Mouse (Mus musculus) cortical plate, adult 2 months (tissue): ENCODE results near the gene Dqx1. TPM values are rescaled to one million over a fixed set of nuclear protein-coding genes. Genes with fewer than 3 reads are reported as not detected.

Experiments
- H3K27ac ChIP-seq: fragments of 200-500 bp; 2 replicates; pipeline ENCODE4 v1.5.1; 2012; ENCODE audit warnings: low read length, control low read depth, inconsistent platforms; ENCODE audit not compliant: insufficient read depth
- H3K4me1 ChIP-seq: fragments of 200-500 bp; 2 replicates; pipeline ENCODE4 v1.6.1; 2011; ENCODE audit warnings: low read length; ENCODE audit not compliant: control insufficient read depth, insufficient read depth
- H3K4me3 ChIP-seq: fragments of 200-500 bp; 2 replicates; pipeline ENCODE4 v1.5.1; 2011; ENCODE audit warnings: mild to moderate bottlenecking, low read length, control low read depth; ENCODE audit not compliant: insufficient read depth
- CTCF ChIP-seq: fragments of 200-500 bp; IDR thresholded peaks from 2 replicates; pipeline ENCODE4 v1.5.1; 2011; ENCODE audit warnings: mild to moderate bottlenecking, control low read depth, low read length; ENCODE audit not compliant: insufficient read depth; ENCODE audit errors: extremely low read depth
- POLR2A ChIP-seq: fragments of 200-500 bp; IDR thresholded peaks from 2 replicates; pipeline ENCODE4 v1.6.1; 2011; ENCODE audit warnings: mild to moderate bottlenecking, low read length, control low read depth; ENCODE audit not compliant: insufficient read depth; ENCODE audit errors: extremely low read depth
- polyA plus RNA-seq: library from polyadenylated mRNA; depleted of rRNA; stranded (reverse); fragments of >200 nt; gene quantifications from 2 replicates; pipeline ENCODE4 v1.2.3, GENCODE M21; 2012

Gene Dqx1
- polyA plus RNA-seq, 1 experiment: 0.52 TPM

- Histone ChIP-seq H3K4me3 (no peak overlapping the region), H3K4me1 (no peaks in the 10 kb centered on the region), H3K27ac (no peak overlapping the region)
- TF ChIP-seq CTCF (no peak), POLR2A (no peak)
Observed at GRCm38 (mm10) chr6:83020121-83020520, 37.5 kb upstream of the Dqx1 start.

DNA sequence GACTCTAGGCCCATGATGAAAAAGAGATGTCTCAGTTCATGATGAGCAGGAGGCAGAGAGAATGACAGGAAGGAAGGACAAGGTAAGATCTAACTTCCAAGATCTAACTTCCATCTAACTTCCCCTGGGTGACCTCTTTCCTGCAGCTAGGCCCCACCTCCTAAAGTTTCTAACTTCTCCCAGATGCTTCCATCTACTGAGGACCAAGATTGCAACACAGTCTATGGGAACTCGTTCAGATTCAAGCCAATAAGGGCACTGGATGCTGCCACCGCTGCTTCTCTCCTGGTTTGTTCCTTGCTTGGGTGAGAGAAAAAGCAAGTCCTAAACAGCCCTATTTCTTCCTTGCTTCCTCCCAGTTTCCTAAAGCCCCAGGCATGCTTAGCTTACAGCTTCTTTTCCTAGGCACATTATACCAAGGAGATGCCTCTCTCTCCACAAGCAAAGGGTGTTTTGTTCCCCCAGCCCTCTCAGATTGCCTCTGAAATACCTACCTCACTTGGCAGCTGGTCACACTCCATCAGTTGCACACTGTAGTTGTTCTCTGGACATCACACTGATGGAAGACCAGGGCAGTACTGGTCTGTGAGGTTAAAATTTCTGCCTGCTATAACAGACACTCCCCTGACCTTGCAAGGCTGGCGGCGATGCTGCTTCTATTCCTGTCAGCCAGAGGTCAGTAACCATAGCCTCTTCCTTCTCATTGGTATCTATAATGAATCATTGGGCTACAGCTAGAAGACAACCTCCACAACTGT, 36.6 kb upstream of the Dqx1 start:
- no peak overlapping the region for H3K4me3 ChIP-seq
- no peak overlapping the region for H3K27ac ChIP-seq
- TF ChIP-seq POLR2A (no peak), CTCF (no peak)
- no peaks in the 10 kb centered on the region for H3K4me1 ChIP-seq

GRCm38 (mm10) chr6:83023008-83023407, 34.6 kb upstream of the Dqx1 start:
- H3K27ac ChIP-seq: no peak overlapping the region
- no peak for TF ChIP-seq POLR2A
- TF ChIP-seq CTCF: no peak
- no peak overlapping the region for H3K4me3 ChIP-seq
- no peaks in the 10 kb centered on the region for H3K4me1 ChIP-seq

DNA sequence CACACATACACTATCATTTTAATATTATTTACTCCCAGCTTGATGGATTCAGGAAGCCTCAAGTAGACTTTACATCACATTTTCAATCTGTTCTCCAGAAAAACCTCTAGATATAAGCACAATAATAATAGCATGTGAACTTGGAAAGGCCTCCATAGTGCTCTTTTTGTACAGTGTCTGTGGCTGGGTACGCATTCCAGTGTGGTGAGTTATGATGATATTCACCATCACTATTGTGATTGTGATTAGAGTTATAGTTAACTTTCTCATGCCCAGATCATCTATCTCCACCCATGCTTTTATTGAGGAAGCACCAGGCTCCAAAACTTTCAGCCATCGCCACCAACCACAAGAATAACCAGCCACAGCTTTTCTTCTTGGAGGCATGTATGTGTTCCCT, 33.9 kb upstream of the Dqx1 start:
- H3K4me1 ChIP-seq: no peaks in the 10 kb centered on the region
- no peak overlapping the region for H3K27ac ChIP-seq
- no peak for TF ChIP-seq POLR2A
- no peak for TF ChIP-seq CTCF
- H3K4me3 ChIP-seq: no peak overlapping the region

DNA sequence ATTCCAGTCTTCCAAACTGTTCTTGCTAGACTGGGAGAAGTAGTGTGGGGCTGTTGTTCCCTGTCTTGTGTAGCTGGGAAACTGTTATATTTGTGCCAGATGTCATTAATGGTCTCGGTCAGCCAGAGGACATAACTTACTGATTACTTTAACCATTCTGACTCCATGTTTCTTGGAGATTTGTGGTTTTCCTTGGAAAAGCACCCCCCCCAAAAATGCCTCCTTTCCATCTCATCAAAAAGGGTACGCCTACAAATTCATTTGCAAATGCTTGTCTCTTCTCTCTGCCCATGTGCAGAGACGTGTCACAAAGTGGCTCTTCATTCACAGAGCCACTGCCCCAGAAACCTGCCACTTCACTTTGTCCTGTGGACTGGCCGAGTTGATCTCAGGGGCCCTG, 33.2 kb upstream of the Dqx1 start:
- TF ChIP-seq CTCF: no peak
- no peak for TF ChIP-seq POLR2A
- Histone ChIP-seq H3K4me1 (no peaks in the 10 kb centered on the region), H3K4me3 (no peak overlapping the region), H3K27ac (no peak overlapping the region)

DNA sequence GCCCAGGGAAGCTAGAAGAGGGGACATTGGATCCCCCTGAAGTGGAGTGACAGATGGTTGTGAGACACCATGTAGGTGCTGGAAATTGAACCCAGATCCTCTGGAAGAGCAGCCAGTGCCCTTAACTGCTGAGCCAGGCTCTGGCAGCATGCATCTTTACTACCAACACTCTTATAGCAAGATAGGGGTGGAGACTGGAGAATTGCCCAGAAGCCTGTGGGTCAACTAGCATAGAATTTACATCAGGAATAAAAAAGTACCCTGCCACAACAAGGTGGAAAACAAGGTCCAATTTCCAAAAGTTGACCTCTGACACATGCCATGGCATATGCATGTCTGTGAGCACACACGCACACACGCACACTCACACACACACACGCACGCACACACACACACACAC, 32.4 kb upstream of the Dqx1 start:
- Histone ChIP-seq H3K4me1 (no peaks in the 10 kb centered on the region), H3K4me3 (no peak overlapping the region), H3K27ac (no peak overlapping the region)
- no peak for TF ChIP-seq POLR2A
- no peak for TF ChIP-seq CTCF

DNA sequence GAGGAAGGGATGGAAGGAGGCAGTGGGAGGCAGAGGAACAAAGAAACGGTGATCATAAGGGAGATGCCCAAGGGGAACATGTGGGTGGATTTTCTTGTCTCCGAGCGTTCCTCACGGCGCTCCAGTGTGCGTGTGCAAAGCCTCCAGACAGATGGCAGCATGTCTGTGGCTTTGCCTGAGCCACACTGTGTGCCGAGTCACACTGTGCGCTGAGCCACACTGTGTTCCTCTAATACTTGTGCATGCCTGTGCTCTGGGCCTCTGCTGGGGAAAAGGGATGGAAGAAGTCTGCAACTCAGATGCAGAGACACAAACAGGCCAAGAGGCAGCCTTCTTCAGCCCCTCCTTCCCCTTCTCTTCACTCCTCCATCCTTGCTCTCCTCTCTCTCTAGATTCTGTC, 30.4 kb upstream of the Dqx1 start:
- H3K27ac ChIP-seq: no peak overlapping the region
- H3K4me1 ChIP-seq: no peaks in the 10 kb centered on the region
- no peak overlapping the region for H3K4me3 ChIP-seq
- TF ChIP-seq CTCF (no peak), POLR2A (no peak)

GRCm38 (mm10) chr6:83027706-83028105, 29.9 kb upstream of the Dqx1 start:
- no peak overlapping the region for H3K4me3 ChIP-seq
- no peak for TF ChIP-seq CTCF
- no peak for TF ChIP-seq POLR2A
- no peaks in the 10 kb centered on the region for H3K4me1 ChIP-seq

GRCm38 (mm10) chr6:83029777-83030176, 27.9 kb upstream of the Dqx1 start:
- Histone ChIP-seq H3K4me1 (no peaks in the 10 kb centered on the region), H3K4me3 (no peak overlapping the region), H3K27ac (no peak overlapping the region)
- no peak for TF ChIP-seq CTCF
- no peak for TF ChIP-seq POLR2A

More at GRCm38 (mm10) chr6:83027706-83028105, 29.9 kb upstream of the Dqx1 start:
- no peak overlapping the region for H3K27ac ChIP-seq

DNA sequence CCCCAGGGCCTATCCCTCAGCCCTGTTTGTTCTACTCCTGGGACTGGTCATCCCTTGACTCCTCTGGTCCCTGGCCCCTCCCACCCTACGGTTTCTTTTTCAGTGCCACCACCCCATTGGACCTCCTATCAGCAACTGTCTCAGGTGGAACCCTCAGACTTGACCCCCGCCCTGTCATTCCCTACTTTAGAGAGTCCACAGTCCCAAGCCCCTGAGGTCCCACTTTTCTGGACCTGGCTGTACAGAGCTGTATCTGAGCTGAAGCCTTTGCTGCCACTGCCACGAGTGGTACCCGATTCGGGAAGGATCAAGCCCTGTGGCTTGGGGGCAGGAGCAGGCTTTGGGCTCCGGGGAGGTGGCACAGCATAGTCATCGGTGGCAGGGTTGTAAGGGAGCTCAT, 26.5 kb upstream of the Dqx1 start:
- TF ChIP-seq CTCF (no peak), POLR2A (no peak)
- H3K4me3 ChIP-seq: no peak overlapping the region

More for the DNA sequence above, 26.5 kb upstream of the Dqx1 start:
- Histone ChIP-seq H3K27ac (no peak overlapping the region), H3K4me1 (no peaks in the 10 kb centered on the region)
